Mouse (Mus musculus) stomach, postnatal 0 days (tissue): ENCODE measurements at regions not wholly inside any gene's neighbourhood (a gene's known extent, or its start where the extent isn't known, plus 50 kb on each side); places are given as distances from the start of the nearest gene placed in this dataset.

ENCODE experiments used
- CTCF ChIP-seq: IDR thresholded peaks from 2 replicates; pipeline ENCODE4 v1.5.1; 2016; ENCODE audit warnings: antibody characterized with exemption, low read depth, mild to moderate bottlenecking, moderate library complexity
- EP300 ChIP-seq: optimal IDR thresholded peaks from 2 replicates; pipeline ENCODE3; 2016; ENCODE audit warnings: antibody characterized with exemption

DNA sequence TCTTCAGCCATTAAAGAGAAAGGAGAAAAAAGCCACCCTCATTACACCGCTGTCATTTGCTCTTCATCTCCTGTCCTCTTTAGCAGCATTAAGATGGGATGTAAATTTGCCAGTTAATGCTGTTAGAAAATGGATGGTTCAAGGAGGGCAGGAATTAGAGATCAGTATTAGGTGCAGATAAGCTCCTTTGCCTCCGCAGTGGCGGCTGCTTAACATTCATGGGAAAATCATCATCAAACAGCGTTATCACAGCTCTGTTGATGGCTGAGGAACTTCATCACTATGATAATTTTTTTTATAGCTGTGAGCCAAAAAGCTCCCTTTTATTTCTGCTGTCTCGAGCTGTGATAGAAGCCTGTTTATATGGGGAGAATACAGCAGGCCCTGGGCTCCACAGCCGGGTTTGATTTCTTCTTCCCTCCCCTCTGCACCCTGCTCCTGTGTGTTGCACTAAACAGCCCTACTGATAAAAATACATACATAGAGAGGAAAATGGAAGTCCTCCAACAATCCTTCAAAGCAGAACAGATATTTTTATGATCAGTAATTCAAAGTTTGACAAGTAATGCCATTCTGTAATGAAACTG, 60.4 kb upstream of the Fam204a start:
- TF ChIP-seq CTCF (no peak), EP300 (no peak)
